Comparison of ENCODE assay signal across 9 mouse cellular contexts in the genomic region with DNA sequence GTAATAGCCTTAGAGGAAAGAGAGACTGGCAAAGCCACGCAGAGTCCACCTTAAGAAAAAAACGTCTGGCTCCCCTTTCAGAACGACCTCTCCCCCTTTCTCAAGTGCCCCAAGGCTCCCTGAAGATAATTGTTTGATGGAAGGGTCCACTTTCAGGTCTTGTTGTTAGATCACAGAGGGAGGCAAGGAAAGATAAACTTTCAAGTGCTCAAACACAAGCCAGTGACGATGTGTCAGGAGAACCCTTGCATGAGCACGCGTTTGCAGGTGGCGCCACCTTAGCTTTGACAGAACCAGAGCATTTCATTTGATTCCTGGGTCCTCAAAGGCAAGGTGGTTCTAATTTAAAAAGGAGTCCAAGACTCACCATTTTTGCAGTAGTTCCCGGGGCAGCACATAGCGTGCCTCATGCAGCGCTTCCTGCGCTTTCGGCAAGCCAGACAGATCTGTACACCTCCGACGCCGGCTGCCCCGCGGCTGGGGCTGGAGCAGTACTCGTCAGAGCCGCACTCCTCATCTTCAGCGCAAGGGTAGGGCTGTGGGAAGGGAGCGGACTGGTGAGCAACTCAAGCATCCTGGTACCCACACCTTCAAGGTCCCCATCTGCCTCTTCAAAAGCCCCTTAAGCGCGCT. TPM values are rescaled to one million over a fixed set of nuclear protein-coding genes. Genes with fewer than 3 reads are reported as not detected.
DNase-seq lines count a peak whose midpoint lies in the region; ATAC-seq and TF ChIP-seq lines count a peak whose summit lies in the region.
"Had no signal": no experiment of that assay in that cellular context is flagged by ENCODE, and none has a peak within 500 bp of the region (broad histone marks: within the 10 kb centered on the region; RNA-seq: fewer than 3 reads in every experiment).

No protein-coding gene starts in this region.

- H3K9ac ChIP-seq in heart, embryonic 15.5 days: no peak overlapping the region
- no peak overlapping the region for H3K9ac ChIP-seq in heart, adult 2 months (ENCODE audit: low read depth, low read length)
- H3K9ac ChIP-seq in embryonic facial prominence, embryonic 11.5 days (replicated peaks; ENCODE audit: low read length): peak overlapping the region; percentile 41

- peaks cover 21% of the 10 kb centered on the region for H3K4me1 ChIP-seq in heart, embryonic 15.5 days (replicated peaks)
- no peaks in the 10 kb centered on the region for H3K4me1 ChIP-seq in heart, adult 2 months (ENCODE audit: control insufficient read depth, insufficient read depth, low read length)
- no peaks in the 10 kb centered on the region; the same call in 1 of the 2 replicates for H3K4me1 ChIP-seq in embryonic facial prominence, embryonic 11.5 days (ENCODE audit: control insufficient read depth, insufficient read depth, low read length)

- H3K36me3 ChIP-seq in heart, embryonic 15.5 days: no peaks in the 10 kb centered on the region
- no peaks in the 10 kb centered on the region for H3K36me3 ChIP-seq in heart, adult 2 months (ENCODE audit: control insufficient read depth, insufficient read depth, low read length)
- H3K36me3 ChIP-seq in embryonic facial prominence, embryonic 11.5 days (replicated peaks; ENCODE audit: control insufficient read depth, insufficient read depth, low read depth, low read length): no peaks in the 10 kb centered on the region

- WGBS in heart, embryonic 15.5 days: 3% methylated on average over 23 of the region's 23 CpGs
- WGBS in heart, adult 2 months: 10% methylated on average over 23 of the region's 23 CpGs
- WGBS in embryonic facial prominence, embryonic 11.5 days: under 1% methylated on average over 23 of the region's 23 CpGs

- H3K9me3 ChIP-seq in heart, embryonic 15.5 days (replicated peaks): no peaks in the 10 kb centered on the region
- H3K9me3 ChIP-seq in embryonic facial prominence, embryonic 11.5 days (replicated peaks; ENCODE audit: control insufficient read depth, low read length): no peaks in the 10 kb centered on the region

- no peak for TF ChIP-seq POLR2A in heart, adult 2 months (IDR thresholded peaks at IDR 0.05; ENCODE audit: insufficient read depth, low read depth, low read length)

- no peak for TF ChIP-seq CTCF in heart, adult 2 months (IDR thresholded peaks at IDR 0.05)

- no peak overlapping the region for H3K27ac ChIP-seq in heart, embryonic 15.5 days
- no peak overlapping the region for H3K27ac ChIP-seq in heart, adult 2 months
- no peak overlapping the region for H3K27ac ChIP-seq in embryonic facial prominence, embryonic 11.5 days (replicated peaks; ENCODE audit: low read depth, low read length)

- no peak for DNase-seq in heart, adult 2 months
- DNase-seq in embryonic facial prominence, embryonic 11.5 days (ENCODE audit: low spot score): peak; percentile 48
- DNase-seq in kidney, postnatal 36 days: peak; percentile 4 to 23
- peak; percentile 53 for DNase-seq in neural tube, embryonic 10.5 days (ENCODE audit: extremely low spot score, low spot score)
- no peak for DNase-seq in spleen, postnatal 4 days (ENCODE audit: low spot score in 2 of 2)
- no peak for DNase-seq in thymus, postnatal 25 days

- intact Hi-C loops in heart, adult 2 months (cut with DNase I): no loop called here

- no peaks in the 10 kb centered on the region for H3K79me2 ChIP-seq in heart, adult 2 months (replicated peaks; ENCODE audit: control insufficient read depth, insufficient read depth, low read length)

- H3K4me3 ChIP-seq in heart, embryonic 15.5 days: peak overlapping the region; percentile 37
- no peak overlapping the region for H3K4me3 ChIP-seq in heart, adult 2 months
- peak overlapping the region; percentile 33 for H3K4me3 ChIP-seq in embryonic facial prominence, embryonic 11.5 days (ENCODE audit: low read depth, low read length)

- H3K4me2 ChIP-seq in heart, embryonic 15.5 days: peak overlapping the region; percentile 58
- peak overlapping the region; percentile 60 for H3K4me2 ChIP-seq in embryonic facial prominence, embryonic 11.5 days (ENCODE audit: low read depth, low read length)

- no peak for ATAC-seq in heart, embryonic 15.5 days (replicated peaks; ENCODE audit: insufficient number of reproducible peaks, insufficient read depth, low FRiP score, low read depth)
- ATAC-seq in embryonic facial prominence, embryonic 11.5 days (replicated peaks; ENCODE audit: insufficient number of reproducible peaks, low FRiP score, low TSS enrichment, low read depth): peak; percentile 57
- ATAC-seq in CD4-positive, CD25-positive, alpha-beta regulatory T cell, adult 4 months: no peak

- H3K27me3 ChIP-seq in heart, embryonic 15.5 days: peaks cover 55% of the 10 kb centered on the region
- peaks cover 7% of the 10 kb centered on the region for H3K27me3 ChIP-seq in heart, adult 2 months (ENCODE audit: control insufficient read depth, insufficient read depth, low read length)
- H3K27me3 ChIP-seq in embryonic facial prominence, embryonic 11.5 days (ENCODE audit: control insufficient read depth, insufficient read depth, low read length): peaks cover 17% of the 10 kb centered on the region

- no peak for TF ChIP-seq EP300 in heart, adult 2 months (IDR thresholded peaks at IDR 0.05; ENCODE audit: insufficient read depth, low read depth, low read length)

RNA-seq across cellular contexts. Expression of a gene that starts 0.9 kb away (rescaled TPM):
- 0.05 and 0.20 TPM in 2 replicates for polyA plus RNA-seq in heart, embryonic 15.5 days (2015; fragmentation: Nextera tagmentation; extraction: Ambion mirVana)
- total RNA-seq in heart, adult 2 months (2021): not detected
- polyA plus RNA-seq in heart, adult 2 months (2012; rRNA removed): not detected in 2 replicates
- polyA plus RNA-seq in embryonic facial prominence, embryonic 11.5 days (2014; fragmentation: Nextera tagmentation; extraction: Ambion mirVana): 20.1 and 24.5 TPM in 2 replicates
- not detected for polyA plus RNA-seq in CD4-positive, CD25-positive, alpha-beta regulatory T cell, adult 4 months (2017; shearing (Covaris generic))
- total RNA-seq: hematopoietic stem cell, adult 5-6 weeks had no signal

Comparison
In these comparisons a context has a peak if more than half of its experiments do, and no peak if none do; other contexts are left out.
1. DNase-seq: peak in embryonic facial prominence, embryonic 11.5 days (single experiment), kidney, postnatal 36 days (2 of 2) and neural tube, embryonic 10.5 days (single experiment); none in heart, adult 2 months (0 of 2), spleen, postnatal 4 days (0 of 2) and thymus, postnatal 25 days (single experiment).
2. RNA of a gene that starts 0.9 kb away (polyA plus RNA-seq): 20.1 to 24.5 TPM in embryonic facial prominence, embryonic 11.5 days; 0.05 to 0.20 TPM in heart, embryonic 15.5 days, not detected in heart, adult 2 months and not detected in CD4-positive, CD25-positive, alpha-beta regulatory T cell, adult 4 months; every median in the first group is over 10 times any median in the second.